Mouse (Mus musculus) MEL (cell line): ENCODE results near the gene Rbms2. TPM values are rescaled to one million over a fixed set of nuclear protein-coding genes. Genes with fewer than 3 reads are reported as not detected.

Source experiments
- DNase-seq: peaks from one replicate; pipeline ENCODE4 v3.0.0; 2011; ENCODE audit warnings: low read depth, low spot score
- H3K27ac ChIP-seq: 2 replicates; pipeline ENCODE4 v1.5.1; 2012; ENCODE audit warnings: low read depth, mild to moderate bottlenecking, control low read depth, low read length, moderate library complexity; ENCODE audit not compliant: control insufficient read depth
- H3K27me3 ChIP-seq, 2 experiments: fragments of 150-350 bp in 1 of 2; sonication (generic) in 1 of 2; 2 replicates each; pipeline ENCODE4 v1.6.1; 2012; ENCODE audit warnings: low read length in 2 of 2, mild to moderate bottlenecking in 2 of 2, improper control_type of control experiment in 1 of 2, moderate library complexity in 1 of 2; ENCODE audit not compliant: insufficient read depth in 2 of 2, control insufficient read depth in 1 of 2
- H3K36me3 ChIP-seq, 2 experiments: 2 replicates each; pipeline ENCODE4 v1.6.1; 2012 to 2014; ENCODE audit warnings: low read length in 2 of 2, improper control_type of control experiment in 1 of 2, inconsistent platforms in 1 of 2, mild to moderate bottlenecking in 1 of 2; ENCODE audit not compliant: insufficient read depth in 2 of 2, control insufficient read depth in 1 of 2
- H3K4me1 ChIP-seq, 2 experiments: fragments of 150-350 bp in 1 of 2; sonication (generic) in 1 of 2; 2 replicates each; pipeline ENCODE4 v1.6.1; 2012; ENCODE audit warnings: low read length in 2 of 2, improper control_type of control experiment in 1 of 2, mild to moderate bottlenecking in 1 of 2; ENCODE audit not compliant: insufficient read depth in 2 of 2, control insufficient read depth in 1 of 2
- H3K4me3 ChIP-seq, 2 experiments: fragments of 150-350 bp in 1 of 2; sonication (generic) in 1 of 2; 2 replicates each; pipeline ENCODE4 v1.5.1; 2012; ENCODE audit warnings: low read depth in 2 of 2, low read length in 2 of 2, mild to moderate bottlenecking in 2 of 2, moderate library complexity in 2 of 2, control low read depth in 1 of 2, improper control_type of control experiment in 1 of 2; ENCODE audit not compliant: control insufficient read depth in 1 of 2, insufficient read depth in 1 of 2
- H3K79me2 ChIP-seq: 2 replicates; pipeline ENCODE4 v1.6.1; 2012; ENCODE audit warnings: mild to moderate bottlenecking, low read length, moderate library complexity; ENCODE audit not compliant: control insufficient read depth, poor library complexity, insufficient read depth
- H3K9ac ChIP-seq: 2 replicates; pipeline ENCODE4 v1.6.1; 2012; ENCODE audit warnings: low read depth, mild to moderate bottlenecking, control low read depth, low read length, moderate library complexity; ENCODE audit not compliant: control insufficient read depth, poor library complexity, severe bottlenecking
- H3K9me3 ChIP-seq: fragments of 150-350 bp; sonication (generic); replicated peaks from 2 replicates; pipeline ENCODE4 v1.6.1; 2012; ENCODE audit warnings: mild to moderate bottlenecking, low read length, improper control_type of control experiment, moderate library complexity; ENCODE audit not compliant: insufficient read depth
- BHLHE40 ChIP-seq: IDR thresholded peaks from 2 replicates; pipeline ENCODE4 v1.6.1; 2012; ENCODE audit warnings: low read depth, mild to moderate bottlenecking, inconsistent platforms, low read length, improper control_type of control experiment, borderline replicate concordance
- CHD1 ChIP-seq: IDR thresholded peaks from 2 replicates; pipeline ENCODE4 v1.6.1; 2012; ENCODE audit warnings: low read depth, mild to moderate bottlenecking, inconsistent platforms, low read length, improper control_type of control experiment
- E2F4 ChIP-seq: IDR thresholded peaks from 2 replicates; pipeline ENCODE4 v1.6.1; 2011; ENCODE audit warnings: low read depth, low read length, improper control_type of control experiment, borderline replicate concordance
- ELF1 ChIP-seq: IDR thresholded peaks from 2 replicates; pipeline ENCODE4 v1.6.1; 2014; ENCODE audit warnings: low read depth, mild to moderate bottlenecking, inconsistent platforms, low read length, improper control_type of control experiment, moderate library complexity
- EP300 ChIP-seq, 2 experiments: IDR thresholded peaks; 2 replicates each; pipeline ENCODE4 v1.6.1; 2011; ENCODE audit warnings: improper control_type of control experiment in 2 of 2, low read length in 2 of 2, low read depth in 1 of 2, mild to moderate bottlenecking in 1 of 2
- GABPA ChIP-seq: IDR thresholded peaks from 2 replicates; pipeline ENCODE4 v1.6.1; 2012; ENCODE audit warnings: low read depth, mild to moderate bottlenecking, inconsistent platforms, low read length, improper control_type of control experiment, moderate library complexity
- GATA1 ChIP-seq: IDR thresholded peaks from 2 replicates; pipeline ENCODE4 v1.6.1; 2011; ENCODE audit warnings: low read depth, low read length, improper control_type of control experiment
- HCFC1 ChIP-seq: IDR thresholded peaks from 2 replicates; pipeline ENCODE4 v1.6.1; 2012; ENCODE audit warnings: low read depth, mild to moderate bottlenecking, inconsistent platforms, low read length, improper control_type of control experiment, moderate library complexity
- JUND ChIP-seq: IDR thresholded peaks from 2 replicates; pipeline ENCODE4 v1.6.1; 2011; ENCODE audit warnings: low read depth, mild to moderate bottlenecking, improper control_type of control experiment, low read length
- KAT2A ChIP-seq: conservative IDR thresholded peaks from 2 replicates; pipeline ENCODE4 v1.6.1; 2012; ENCODE audit warnings: low read depth, low read length, improper control_type of control experiment, inconsistent platforms
- MAFK ChIP-seq: IDR thresholded peaks from 2 replicates; pipeline ENCODE4 v1.6.1; 2011; ENCODE audit warnings: low read depth, mild to moderate bottlenecking, low read length, improper control_type of control experiment, borderline replicate concordance
- MAZ ChIP-seq: IDR thresholded peaks from 2 replicates; pipeline ENCODE4 v1.6.1; 2012; ENCODE audit warnings: low read depth, mild to moderate bottlenecking, inconsistent platforms, low read length, improper control_type of control experiment
- MEF2A ChIP-seq: IDR thresholded peaks from 2 replicates; pipeline ENCODE4 v1.6.1; 2014; ENCODE audit warnings: low read depth, mild to moderate bottlenecking, inconsistent platforms, low read length, improper control_type of control experiment; ENCODE audit not compliant: poor library complexity, insufficient replicate concordance, severe bottlenecking; ENCODE audit errors: extremely low read depth
- NELFE ChIP-seq: IDR thresholded peaks from 2 replicates; pipeline ENCODE4 v1.6.1; 2011; ENCODE audit warnings: low read depth, low read length, improper control_type of control experiment
- POLR2AphosphoS2 ChIP-seq: IDR thresholded peaks from 2 replicates; pipeline ENCODE4 v1.6.1; 2011; ENCODE audit warnings: low read length, improper control_type of control experiment
- POLR2AphosphoS5 ChIP-seq: IDR thresholded peaks from 2 replicates; pipeline ENCODE4 v1.6.1; 2012; ENCODE audit warnings: low read depth, borderline replicate concordance, mild to moderate bottlenecking, inconsistent platforms, low read length, moderate library complexity, mixed read lengths
- RAD21 ChIP-seq: IDR thresholded peaks from 2 replicates; pipeline ENCODE4 v1.6.1; 2011; ENCODE audit warnings: mild to moderate bottlenecking, low read depth, low read length, improper control_type of control experiment
- RCOR1 ChIP-seq: IDR thresholded peaks from 2 replicates; pipeline ENCODE4 v1.6.1; 2012; ENCODE audit warnings: low read depth, mild to moderate bottlenecking, inconsistent platforms, low read length, improper control_type of control experiment
- TAL1 ChIP-seq: IDR thresholded peaks from 2 replicates; pipeline ENCODE4 v1.6.1; 2012; ENCODE audit warnings: mild to moderate bottlenecking, inconsistent platforms, low read length, moderate library complexity, mixed read lengths
- TBP ChIP-seq: IDR thresholded peaks from 2 replicates; pipeline ENCODE4 v1.8.0; 2011; ENCODE audit warnings: low read depth, low read length, improper control_type of control experiment
- TCF12 ChIP-seq: IDR thresholded peaks from 2 replicates; pipeline ENCODE4 v1.6.1; 2014; ENCODE audit warnings: low read depth, mild to moderate bottlenecking, inconsistent platforms, low read length, improper control_type of control experiment, moderate library complexity
- USF1 ChIP-seq: IDR thresholded peaks from 2 replicates; pipeline ENCODE4 v1.6.1; 2014; ENCODE audit warnings: low read depth, mild to moderate bottlenecking, inconsistent platforms, low read length, improper control_type of control experiment, moderate library complexity
- USF2 ChIP-seq, 2 experiments: IDR thresholded peaks; 2 replicates each; pipeline ENCODE4 v1.6.1; 2011 to 2012; ENCODE audit warnings: improper control_type of control experiment in 2 of 2, low read length in 2 of 2, borderline replicate concordance in 1 of 2, inconsistent platforms in 1 of 2, low read depth in 1 of 2, mild to moderate bottlenecking in 1 of 2; ENCODE audit not compliant: insufficient read depth in 1 of 2
- ZC3H11A ChIP-seq: IDR thresholded peaks from 2 replicates; pipeline ENCODE4 v1.6.1; 2012; ENCODE audit warnings: low read depth, mild to moderate bottlenecking, inconsistent platforms, low read length, improper control_type of control experiment
- ZKSCAN1 ChIP-seq: IDR thresholded peaks from 2 replicates; pipeline ENCODE4 v1.6.1; 2012; ENCODE audit warnings: low read depth, mild to moderate bottlenecking, inconsistent platforms, low read length, improper control_type of control experiment, moderate library complexity
- polyA plus RNA-seq, 2 experiments: library from polyadenylated mRNA; stranded (reverse) in 1 of 2; unstranded in 1 of 2; fragments of >175 nt in 1 of 2; fragments of >200 nt in 1 of 2; gene quantifications; 2 replicates each; pipeline versions ENCODE4 v1.2.1 to v1.2.4; 2012; ENCODE audit warnings: low replicate concordance in 2 of 2, low read depth in 1 of 2; ENCODE audit not compliant: insufficient read length in 2 of 2, insufficient read depth in 1 of 2, missing spikeins in 1 of 2
- total RNA-seq: library from RNA; depleted of rRNA; stranded (reverse); fragments of 300-350 nt; gene quantifications from 2 replicates; pipeline ENCODE4 v1.2.3, GENCODE M21; 2012

Rbms2 gene
- total and polyA plus RNA-seq, 3 experiments, result 5.1 to 23.5 TPM; not detected in 1

GRCm38 (mm10) chr10:128218387-128219117, 38.5 kb upstream of the Rbms2 start (continued):
- TF ChIP-seq JUND (no peak), EP300 (IDR thresholded peaks at IDR 0.05; ENCODE audit: low read depth in 1 of 2, low read length in 2 of 2) (peak; percentile 90 to 94), ELF1 (no peak), NELFE (no peak), USF1 (no peak), TCF12 (peak; percentile 90), HCFC1 (no peak), MAZ (no peak), TAL1 (peak; percentile 63), POLR2AphosphoS2 (no peak), GABPA (no peak), RCOR1 (peak; percentile 89), RAD21 (no peak), E2F4 (no peak), USF2 (IDR thresholded peaks at IDR 0.05; ENCODE audit: borderline replicate concordance in 1 of 2, insufficient read depth in 1 of 2, low read depth in 1 of 2, low read length in 2 of 2) (no peak), GATA1 (peak; percentile 75)

GRCm38 (mm10) chr10:128214981-128215380, 34.9 kb upstream of the Rbms2 start:
- Histone ChIP-seq H3K27ac (no peak overlapping the region), H3K27me3 (no peaks in the 10 kb centered on the region), H3K9ac (no peak overlapping the region), H3K79me2 (peaks cover 11% of the 10 kb centered on the region), H3K9me3 (no peaks in the 10 kb centered on the region), H3K36me3 (peaks cover 0 to 22% of the 10 kb centered on the region in 2 experiments; a peak in 2 of 4 replicates), H3K4me1 (peaks cover 6 to 32% of the 10 kb centered on the region in 2 experiments)
- DNase-seq, result no peak
- no peak for TF ChIP-seq MEF2A
- TF ChIP-seq MAFK, result no peak
- no peak for TF ChIP-seq BHLHE40
- no peak for TF ChIP-seq POLR2AphosphoS5
- no peak for TF ChIP-seq CHD1
- no peak for TF ChIP-seq ZC3H11A
- no peak for TF ChIP-seq TCF12
- no peak for TF ChIP-seq RAD21
- TF ChIP-seq GABPA, result no peak
- no peak for TF ChIP-seq KAT2A
- TF ChIP-seq MAZ, result no peak
- TF ChIP-seq ZKSCAN1, result no peak
- no peak for TF ChIP-seq USF1
- no peak for TF ChIP-seq TBP
- TF ChIP-seq, all 39 proteins: peak for 0
- no peak overlapping the region for H3K4me3 ChIP-seq
